Mouse (Mus musculus) MEL (cell line): Measurements from ENCODE around the gene Reln.

Source experiments
- CHD1 ChIP-seq: IDR thresholded peaks from 2 replicates; pipeline ENCODE4 v1.6.1; 2012; ENCODE audit warnings: low read depth, mild to moderate bottlenecking, inconsistent platforms, low read length, improper control_type of control experiment
- CHD2 ChIP-seq: IDR thresholded peaks from 2 replicates; pipeline ENCODE4 v1.6.1; 2011; ENCODE audit warnings: low read length, improper control_type of control experiment
- CTCF ChIP-seq, 3 experiments: IDR thresholded peaks in 2 of 3; conservative IDR thresholded peaks in 1 of 3; 2 replicates each; pipeline ENCODE4 v1.5.1; 2011 to 2012; ENCODE audit warnings: low read length in 3 of 3, low read depth in 2 of 3, mild to moderate bottlenecking in 2 of 3, improper control_type of control experiment in 1 of 3, inconsistent platforms in 1 of 3, mixed read lengths in 1 of 3, moderate library complexity in 1 of 3; ENCODE audit not compliant: control insufficient read depth in 1 of 3, insufficient read depth in 1 of 3, poor library complexity in 1 of 3, severe bottlenecking in 1 of 3
- E2F4 ChIP-seq: IDR thresholded peaks from 2 replicates; pipeline ENCODE4 v1.6.1; 2011; ENCODE audit warnings: low read depth, low read length, improper control_type of control experiment, borderline replicate concordance
- EP300 ChIP-seq, 2 experiments: IDR thresholded peaks; 2 replicates each; pipeline ENCODE4 v1.6.1; 2011; ENCODE audit warnings: improper control_type of control experiment in 2 of 2, low read length in 2 of 2, low read depth in 1 of 2, mild to moderate bottlenecking in 1 of 2
- GABPA ChIP-seq: IDR thresholded peaks from 2 replicates; pipeline ENCODE4 v1.6.1; 2012; ENCODE audit warnings: low read depth, mild to moderate bottlenecking, inconsistent platforms, low read length, improper control_type of control experiment, moderate library complexity
- GATA1 ChIP-seq: IDR thresholded peaks from 2 replicates; pipeline ENCODE4 v1.6.1; 2011; ENCODE audit warnings: low read depth, low read length, improper control_type of control experiment
- HCFC1 ChIP-seq: IDR thresholded peaks from 2 replicates; pipeline ENCODE4 v1.6.1; 2012; ENCODE audit warnings: low read depth, mild to moderate bottlenecking, inconsistent platforms, low read length, improper control_type of control experiment, moderate library complexity
- MAZ ChIP-seq: IDR thresholded peaks from 2 replicates; pipeline ENCODE4 v1.6.1; 2012; ENCODE audit warnings: low read depth, mild to moderate bottlenecking, inconsistent platforms, low read length, improper control_type of control experiment
- MYC ChIP-seq: IDR thresholded peaks from 2 replicates; pipeline ENCODE4 v1.6.1; 2011; ENCODE audit warnings: low read depth, mild to moderate bottlenecking, low read length, improper control_type of control experiment, moderate library complexity
- POLR2A ChIP-seq, 2 experiments: IDR thresholded peaks; 2 replicates each; pipeline ENCODE4 v1.6.1; 2011 to 2012; ENCODE audit warnings: low read length in 2 of 2, mild to moderate bottlenecking in 2 of 2, control low read depth in 1 of 2, improper control_type of control experiment in 1 of 2, low read depth in 1 of 2, moderate library complexity in 1 of 2; ENCODE audit not compliant: control insufficient read depth in 1 of 2, insufficient read depth in 1 of 2, poor library complexity in 1 of 2
- USF2 ChIP-seq, 2 experiments: IDR thresholded peaks; 2 replicates each; pipeline ENCODE4 v1.6.1; 2011 to 2012; ENCODE audit warnings: improper control_type of control experiment in 2 of 2, low read length in 2 of 2, borderline replicate concordance in 1 of 2, inconsistent platforms in 1 of 2, low read depth in 1 of 2, mild to moderate bottlenecking in 1 of 2; ENCODE audit not compliant: insufficient read depth in 1 of 2

DNA sequence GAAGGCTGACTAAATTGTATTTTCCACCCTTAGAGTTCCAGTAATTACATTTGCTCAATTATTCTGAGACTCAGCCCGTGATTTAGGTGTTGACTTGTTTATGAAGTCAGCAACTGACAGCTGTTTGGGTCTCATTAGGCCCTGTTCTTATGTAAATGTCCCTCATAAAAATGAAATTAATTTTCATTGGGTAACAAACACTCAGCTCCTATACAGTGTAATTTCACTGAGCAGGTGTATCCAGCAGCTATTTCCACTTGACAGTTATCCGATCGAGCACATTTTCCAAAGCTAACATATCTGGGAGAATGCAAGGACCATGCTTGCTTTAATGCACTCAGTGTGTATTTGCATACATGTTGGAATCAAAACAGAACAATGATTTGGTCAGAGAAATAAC lies 330.0 kb downstream of the Reln start:
- no peak for TF ChIP-seq MYC
- no peak for TF ChIP-seq GABPA
- TF ChIP-seq CHD1: no peak
- TF ChIP-seq EP300 (IDR thresholded peaks at IDR 0.05; ENCODE audit: low read depth in 1 of 2, low read length in 2 of 2): no peak
- no peak for TF ChIP-seq GATA1
- no peak for TF ChIP-seq POLR2A (IDR thresholded peaks at IDR 0.05; ENCODE audit: control insufficient read depth in 1 of 2, insufficient read depth in 1 of 2, low read depth in 1 of 2, low read length in 2 of 2, poor library complexity in 1 of 2)
- TF ChIP-seq CTCF (IDR thresholded peaks at IDR 0.05 in 2 of 3, conservative IDR thresholded peaks at IDR 0.05 in 1 of 3; ENCODE audit: control insufficient read depth in 1 of 3, insufficient read depth in 1 of 3, low read depth in 2 of 3, low read length in 3 of 3, poor library complexity in 1 of 3, severe bottlenecking in 1 of 3): no peak
- TF ChIP-seq E2F4: no peak
- TF ChIP-seq MAZ: no peak
- TF ChIP-seq CHD2: no peak
- no peak for TF ChIP-seq HCFC1
- no peak for TF ChIP-seq USF2 (IDR thresholded peaks at IDR 0.05; ENCODE audit: borderline replicate concordance in 1 of 2, insufficient read depth in 1 of 2, low read depth in 1 of 2, low read length in 2 of 2)
